Mouse (Mus musculus) heart, embryonic 14.5 days (tissue): ENCODE data around the gene Scube3. TPM values are rescaled to one million over a fixed set of nuclear protein-coding genes. Genes with fewer than 3 reads are reported as not detected.
A peak's percentile ranks its signal among the peaks of the same experiment; 100 is the strongest.

ENCODE experiments used
- ATAC-seq: fragments of 200-750 bp; cut with Nextera tagmentation; 2 replicates; pipeline ENCODE4 v1.8.0; 2017; ENCODE audit warnings: low read depth, moderate TSS enrichment; ENCODE audit not compliant: insufficient number of reproducible peaks, insufficient read depth, low FRiP score
- H3K27ac ChIP-seq, 2 experiments: fragments of 200-500 bp in 1 of 2; fragments of 300-500 bp in 1 of 2; sonication (generic) in 1 of 2; replicated peaks in 1 of 2; 2 replicates each; pipeline ENCODE4 v1.5.1; 2012 to 2014; ENCODE audit warnings: low read depth in 2 of 2, low read length in 2 of 2, control low read depth in 1 of 2, mild to moderate bottlenecking in 1 of 2, mixed read lengths in 1 of 2; ENCODE audit not compliant: control insufficient read depth in 1 of 2, insufficient read depth in 1 of 2
- H3K27me3 ChIP-seq: fragments of 300-500 bp; sonication (generic); 2 replicates; pipeline ENCODE4 v1.6.1; 2014; ENCODE audit warnings: mild to moderate bottlenecking, low read length, control low read depth; ENCODE audit not compliant: control insufficient read depth, insufficient read depth
- H3K36me3 ChIP-seq: fragments of 300-500 bp; sonication (generic); 2 replicates; pipeline ENCODE4 v1.6.1; 2014; ENCODE audit warnings: mild to moderate bottlenecking, control low read depth, low read length, mixed read lengths; ENCODE audit not compliant: control insufficient read depth, insufficient read depth
- H3K4me1 ChIP-seq, 2 experiments: fragments of 200-500 bp in 1 of 2; fragments of 300-500 bp in 1 of 2; sonication (generic) in 1 of 2; 2 replicates each; pipeline ENCODE4 v1.6.1; 2012 to 2014; ENCODE audit warnings: low read length in 2 of 2, control low read depth in 1 of 2, mixed read lengths in 1 of 2; ENCODE audit not compliant: control insufficient read depth in 2 of 2, insufficient read depth in 2 of 2
- H3K4me2 ChIP-seq: fragments of 300-500 bp; sonication (generic); 2 replicates; pipeline ENCODE4 v1.6.1; 2014; ENCODE audit warnings: mild to moderate bottlenecking, low read length
- H3K4me3 ChIP-seq, 2 experiments: fragments of 200-500 bp in 1 of 2; fragments of 300-500 bp in 1 of 2; sonication (generic) in 1 of 2; 2 replicates each; pipeline ENCODE4 v1.5.1; 2012 to 2014; ENCODE audit warnings: low read length in 2 of 2, mild to moderate bottlenecking in 2 of 2, control low read depth in 1 of 2, low read depth in 1 of 2, moderate library complexity in 1 of 2; ENCODE audit not compliant: control insufficient read depth in 1 of 2, insufficient read depth in 1 of 2
- H3K9ac ChIP-seq: fragments of 300-500 bp; sonication (generic); 2 replicates; pipeline ENCODE4 v1.6.1; 2014; ENCODE audit warnings: mild to moderate bottlenecking, low read length
- H3K9me3 ChIP-seq: fragments of 300-500 bp; sonication (generic); 2 replicates; pipeline ENCODE4 v1.6.1; 2016; ENCODE audit warnings: low read length, control low read depth; ENCODE audit not compliant: control insufficient read depth
- WGBS: fragments of 180-500 bp; shearing (Covaris S2); extraction: QIAGEN DNeasy Blood & Tissue Kit; methylation state at CpG from one replicate; pipeline ENCODE4 v1.1.7; 2014; 5-methylcytosine and 5-hydroxymethylcytosine counted together
- polyA plus RNA-seq: library from polyadenylated mRNA; unstranded; fragments of >200 nt; fragmentation: Nextera tagmentation; extraction: Ambion mirVana; gene quantifications from 2 replicates; pipeline ENCODE4 v1.2.1, GENCODE M21; 2014

Scube3 gene
- polyA plus RNA-seq, 1 experiment from 2014 or later, result 1.4 TPM

DNA sequence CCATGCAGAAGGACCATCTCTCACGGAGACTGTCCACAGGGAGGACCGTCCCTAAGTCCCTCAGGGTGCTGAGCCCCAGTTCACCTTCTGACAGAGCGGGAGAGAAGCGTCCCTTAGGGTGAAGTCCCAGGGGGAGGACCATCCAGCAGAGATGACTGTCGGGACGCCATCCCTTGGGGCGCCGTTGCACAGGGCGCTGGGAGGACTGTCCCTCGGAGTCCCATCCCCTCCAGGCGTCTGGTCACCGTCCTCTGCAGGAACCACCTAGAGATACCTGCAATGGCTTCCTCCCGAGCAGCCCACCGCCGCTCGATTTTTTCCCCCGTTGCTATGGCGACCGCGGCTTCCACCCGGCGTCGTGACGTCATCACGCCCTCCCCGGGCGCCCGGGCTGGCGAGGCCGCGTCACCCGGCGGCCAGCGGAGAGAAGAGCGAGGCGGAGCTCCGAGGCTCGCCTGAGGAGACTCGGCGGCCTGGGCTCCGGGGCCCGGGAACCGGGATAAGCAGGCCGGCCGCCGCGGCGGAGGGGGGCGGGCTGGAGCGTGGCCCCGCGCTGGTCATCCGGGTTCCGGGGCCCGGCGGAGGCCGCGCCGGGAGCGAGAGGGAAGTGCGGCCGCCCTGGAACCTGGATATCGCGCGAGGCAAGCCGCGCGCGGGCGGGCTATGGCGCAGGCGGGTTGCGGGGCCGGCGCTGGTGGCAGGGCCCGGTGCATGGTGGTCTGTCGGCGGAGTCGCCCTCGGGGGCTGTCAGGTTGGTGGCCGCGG is 35.0 kb downstream of the Scube3 start, which contains the start of gene Zfp523:
Zfp523 (plus strand) TSS at position 355 of the 765 bp plus-strand sequence.
- Histone ChIP-seq H3K4me1 (peaks cover 50 to 61% of the 10 kb centered on the region in 2 experiments), H3K4me2 (peak within 1 kb of the TSS; percentile 93), H3K9me3 (no peaks in the 10 kb centered on the region), H3K4me3 (peak within 1 kb of the TSS; percentile 81 to 89), H3K27ac (peak within 1 kb of the TSS; percentile 85 to 92), H3K36me3 (no peaks in the 10 kb centered on the region), H3K27me3 (no peaks in the 10 kb centered on the region), H3K9ac (peak within 1 kb of the TSS; percentile 96)
- 0% methylated on average over 74 of the region's 82 CpGs for WGBS
- ATAC-seq, result peak; percentile 78

DNA sequence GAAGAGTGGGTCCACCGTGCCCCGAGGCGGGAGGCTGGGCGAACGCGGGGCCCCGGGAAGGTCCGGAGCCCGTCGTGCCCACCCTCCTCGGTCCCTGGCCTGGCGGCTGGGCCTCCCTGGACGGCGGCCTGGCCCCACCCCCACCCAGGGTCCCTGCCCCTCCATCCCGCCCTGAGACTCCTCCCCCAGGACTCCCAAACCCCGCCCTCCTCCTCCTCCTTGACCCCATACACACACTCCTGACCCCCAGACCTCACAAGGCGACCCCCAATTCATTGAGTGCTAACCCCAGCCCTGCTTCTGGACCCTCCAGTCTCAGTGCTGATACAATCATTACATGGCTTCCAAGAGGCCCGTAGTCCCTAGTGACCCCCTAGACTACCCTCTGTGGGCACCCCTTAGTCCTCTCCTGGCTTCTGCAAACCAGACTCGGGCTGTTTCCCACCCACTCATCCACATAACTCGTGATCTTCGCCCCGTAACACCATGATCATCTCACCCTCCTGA is 35.7 kb downstream of the Scube3 start:
- Histone ChIP-seq H3K9ac (peak overlapping the region; percentile 96), H3K4me1 (peaks cover 47 to 60% of the 10 kb centered on the region in 2 experiments), H3K27me3 (no peaks in the 10 kb centered on the region), H3K4me3 (peak overlapping the region; percentile 81 to 89), H3K4me2 (peak overlapping the region; percentile 93), H3K27ac (peak overlapping the region; percentile 85 to 92), H3K9me3 (no peaks in the 10 kb centered on the region), H3K36me3 (no peaks in the 10 kb centered on the region)
- ATAC-seq, result peak; percentile 72
- 10% methylated on average over 21 of the region's 22 CpGs for WGBS

DNA sequence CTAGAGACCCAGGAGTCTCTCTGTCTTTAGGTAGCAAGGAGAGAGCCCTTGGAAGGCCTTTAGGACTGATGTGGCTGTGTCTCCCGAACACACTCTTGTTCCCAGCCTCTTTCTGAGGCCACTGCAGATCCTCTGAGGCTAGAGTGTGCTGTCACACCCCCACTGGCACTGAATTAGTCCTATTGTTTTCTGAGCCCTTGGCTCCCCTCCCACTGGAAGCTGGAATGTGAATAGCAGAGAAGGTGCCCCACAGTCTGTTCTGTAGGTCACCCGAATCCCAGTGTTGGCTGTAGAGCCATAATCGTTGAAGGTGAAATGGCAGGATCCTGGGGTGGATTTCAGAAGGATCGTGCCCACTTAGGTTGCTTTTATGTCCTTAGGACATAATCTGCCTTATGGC is 38.4 kb downstream of the Scube3 start:
- peak overlapping the region; percentile 64 to 74 for H3K27ac ChIP-seq
- 0 out of 2 replicates have a peak, but pooled peaks have one; percentile 8 for ATAC-seq
- H3K4me1 ChIP-seq, result peaks cover 41 to 64% of the 10 kb centered on the region in 2 experiments

DNA sequence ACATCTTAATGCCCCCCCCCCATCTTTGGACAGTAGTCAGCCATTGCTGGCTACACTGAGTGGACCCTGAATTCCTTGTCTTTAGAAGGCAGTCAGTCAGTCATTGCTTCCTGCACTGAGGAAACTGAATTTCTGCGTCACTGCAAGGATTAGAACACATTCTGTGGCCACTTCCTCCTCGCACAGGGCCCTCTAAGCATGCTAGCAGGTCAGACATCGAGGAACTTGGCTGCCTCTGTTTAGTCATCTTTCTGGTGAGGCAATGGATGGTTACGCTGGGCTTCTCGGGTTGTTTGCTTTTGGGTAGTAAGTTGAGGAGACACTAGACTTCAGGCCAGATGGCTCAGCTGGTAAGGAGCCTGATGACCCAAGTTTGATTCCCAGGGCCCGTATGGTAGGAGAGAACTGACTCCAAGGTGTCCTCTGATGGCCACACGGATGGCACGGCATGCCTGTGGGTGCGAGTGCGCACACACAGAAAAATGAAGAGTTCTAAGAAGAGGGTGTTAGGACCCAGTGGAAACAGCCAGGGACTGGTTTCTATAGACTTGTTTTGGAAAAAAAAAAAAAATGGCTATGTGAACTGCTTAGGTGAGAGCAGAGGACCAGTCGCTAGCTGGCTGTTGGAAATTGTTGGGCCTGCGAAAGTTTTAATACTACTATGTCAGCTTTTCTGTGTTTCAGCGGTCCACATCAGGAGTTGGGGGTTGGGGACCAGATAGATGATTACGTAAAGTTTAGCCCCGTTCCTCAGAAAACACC is 39.0 kb downstream of the Scube3 start:
- H3K9me3 ChIP-seq, result no peaks in the 10 kb centered on the region
- no peaks in the 10 kb centered on the region for H3K27me3 ChIP-seq
- ATAC-seq, result no peak
- H3K4me2 ChIP-seq, result peak overlapping the region; percentile 38; the same call in 1 of the 2 replicates
- H3K4me1 ChIP-seq, result peaks cover 45 to 69% of the 10 kb centered on the region in 2 experiments
- H3K27ac ChIP-seq, result peak overlapping the region; percentile 64 to 74
- no peak overlapping the region for H3K9ac ChIP-seq
- no peaks in the 10 kb centered on the region for H3K36me3 ChIP-seq
- no peak overlapping the region for H3K4me3 ChIP-seq
- 84% methylated on average over 15 of the region's 15 CpGs for WGBS

More for the DNA sequence above, 38.4 kb downstream of the Scube3 start:
- no peaks in the 10 kb centered on the region for H3K9me3 ChIP-seq
- peak overlapping the region; percentile 47; the same call in 1 of the 2 replicates for H3K9ac ChIP-seq
- peak overlapping the region; percentile 38 for H3K4me2 ChIP-seq
- no peaks in the 10 kb centered on the region for H3K27me3 ChIP-seq
- 42% methylated on average over 4 of the region's 4 CpGs for WGBS
- H3K4me3 ChIP-seq, result no peak overlapping the region
- no peaks in the 10 kb centered on the region for H3K36me3 ChIP-seq

DNA sequence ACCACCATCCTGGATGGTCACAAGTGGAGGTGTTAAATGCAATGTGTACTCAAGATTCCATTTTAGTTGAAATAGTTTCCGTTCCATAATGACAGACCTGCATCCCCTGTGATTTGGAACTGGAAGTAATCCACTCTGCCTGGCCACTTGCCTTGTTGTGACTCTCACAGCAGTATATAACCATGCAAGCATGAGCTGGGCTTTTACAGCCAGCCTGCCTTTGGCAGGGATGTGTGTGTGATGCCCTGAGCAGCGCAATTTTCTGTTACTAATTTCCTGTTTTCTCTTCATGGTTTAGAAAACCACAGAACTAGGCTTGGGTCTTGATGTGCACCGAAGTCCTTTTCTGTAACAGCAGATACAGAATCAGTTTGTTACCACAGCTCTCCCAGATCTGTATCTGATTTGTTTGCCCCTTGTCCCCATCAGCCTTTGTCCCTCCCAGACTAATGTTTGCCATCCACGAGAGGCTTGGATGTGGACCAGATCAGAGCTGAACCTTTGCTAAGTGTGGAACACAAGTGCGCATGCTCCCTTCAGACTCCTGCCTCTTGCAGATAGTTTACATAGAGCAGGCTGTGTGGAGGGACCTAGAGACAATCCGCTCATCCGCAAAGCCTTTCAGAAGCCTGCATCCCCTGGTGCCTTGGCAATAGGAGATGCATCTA is 43.2 kb downstream of the Scube3 start:
- Histone ChIP-seq H3K36me3 (peaks cover 6% of the 10 kb centered on the region), H3K4me3 (no peak overlapping the region), H3K9ac (no peak overlapping the region), H3K9me3 (no peaks in the 10 kb centered on the region), H3K4me1 (peaks cover 26 to 37% of the 10 kb centered on the region in 2 experiments), H3K27ac (no peak overlapping the region), H3K27me3 (no peaks in the 10 kb centered on the region), H3K4me2 (no peak overlapping the region)
- ATAC-seq, result no peak
- WGBS, result 63% methylated on average over 7 of the region's 7 CpGs

DNA sequence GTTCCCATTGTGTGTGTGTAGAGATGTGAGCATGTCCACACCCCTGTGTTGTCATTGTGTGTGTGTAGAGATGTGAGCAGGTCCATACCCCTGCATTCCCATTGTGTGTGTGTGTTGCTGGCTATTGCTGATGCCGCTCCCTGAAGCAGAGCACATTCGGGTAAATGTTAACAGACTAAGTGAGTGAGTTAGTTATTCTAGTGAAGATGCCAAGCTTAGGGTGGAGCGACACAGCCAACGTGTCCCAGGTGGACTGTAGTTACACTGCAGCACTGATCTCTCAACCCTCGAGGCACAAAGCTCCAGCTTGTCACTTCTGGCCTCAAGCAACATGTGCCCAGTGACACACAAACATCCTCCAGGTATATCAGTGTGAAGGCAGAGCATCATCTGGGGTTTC is 46.4 kb downstream of the Scube3 start:
- Histone ChIP-seq H3K27me3 (no peaks in the 10 kb centered on the region), H3K4me1 (peaks cover 8 to 14% of the 10 kb centered on the region in 2 experiments), H3K36me3 (peaks cover 35% of the 10 kb centered on the region), H3K9me3 (no peaks in the 10 kb centered on the region), H3K27ac (no peak overlapping the region), H3K4me2 (no peak overlapping the region), H3K4me3 (no peak overlapping the region), H3K9ac (no peak overlapping the region)
- WGBS, result 89% methylated on average over 5 of the region's 5 CpGs
- ATAC-seq, result no peak

DNA sequence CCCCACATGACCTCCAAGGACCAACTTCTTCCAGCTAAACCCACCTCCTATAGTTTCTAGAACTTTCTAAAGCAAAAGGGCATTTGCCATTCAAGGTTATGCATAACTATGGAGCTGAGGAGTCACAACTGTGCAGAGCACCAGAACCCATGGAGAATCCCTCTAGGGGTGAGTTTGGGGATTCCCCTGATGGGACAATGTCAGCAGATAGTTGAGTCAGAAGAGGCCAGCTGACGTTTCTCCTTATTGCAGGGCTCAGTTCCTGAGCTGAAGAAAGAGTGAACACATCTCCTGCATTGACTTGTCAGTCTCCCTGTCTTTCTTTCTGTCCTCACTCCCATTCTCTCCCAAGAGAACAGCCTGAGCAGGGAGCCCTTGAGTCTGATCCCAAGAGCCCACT is 50.8 kb downstream of the Scube3 start:
- Histone ChIP-seq H3K9ac (no peak overlapping the region), H3K36me3 (peaks cover 67% of the 10 kb centered on the region), H3K9me3 (no peaks in the 10 kb centered on the region), H3K4me1 (no peaks in the 10 kb centered on the region), H3K27ac (no peak overlapping the region), H3K4me2 (no peak overlapping the region), H3K27me3 (no peaks in the 10 kb centered on the region), H3K4me3 (no peak overlapping the region)
- 73% methylated on average over 1 of the region's 1 CpGs for WGBS
- no peak for ATAC-seq
